Mouse (Mus musculus) MEL-GATA-1-ER (cell line): ENCODE measurements around the gene Nup93.

Source experiments
- DNase-seq: peaks from one replicate; pipeline ENCODE4 v3.0.0-alpha.2; 2012; ENCODE audit warnings: low read depth; ENCODE audit errors: extremely low read depth

Nup93 gene

DNA sequence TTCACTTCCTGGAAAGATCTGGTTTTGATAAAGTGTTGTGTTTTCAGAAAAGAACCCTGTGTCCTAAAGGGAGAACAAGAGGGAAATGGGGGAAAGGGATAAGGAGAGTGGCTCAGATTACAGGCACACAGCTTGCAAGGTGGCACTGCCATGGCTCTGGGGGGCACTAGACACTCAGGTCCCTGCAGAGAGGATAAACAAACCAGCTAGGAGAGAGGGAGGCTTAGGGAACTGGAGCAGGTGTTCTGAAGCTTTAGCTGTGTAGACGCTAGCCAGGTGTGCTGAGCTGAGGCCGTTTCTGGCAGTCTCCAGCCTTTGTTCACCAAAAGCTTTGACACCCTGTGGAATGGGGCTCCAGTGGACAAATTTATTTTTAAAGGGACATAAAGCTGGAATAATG, 99.7 kb downstream of the Nup93 start:
- DNase-seq, result no peak

DNA sequence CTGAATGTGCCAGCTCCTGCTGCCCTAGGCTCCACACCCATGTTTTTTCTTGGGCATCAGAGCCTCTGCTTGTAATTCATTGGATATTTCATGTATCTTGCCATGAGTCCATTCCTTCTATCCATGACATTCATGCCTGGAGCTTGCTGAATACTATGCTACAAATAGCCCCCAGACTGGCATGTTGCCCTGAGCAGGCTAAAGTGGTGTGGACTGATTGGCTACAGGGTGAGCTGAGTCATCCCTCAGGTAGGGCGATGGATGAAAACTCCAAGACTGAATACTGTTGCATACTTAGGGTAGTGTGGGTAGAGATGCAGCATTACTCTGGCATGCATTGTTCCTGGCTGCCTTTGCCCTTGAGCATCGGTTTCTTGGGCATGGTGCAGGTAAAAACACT, 102.9 kb downstream of the Nup93 start:
- no peak for DNase-seq

DNA sequence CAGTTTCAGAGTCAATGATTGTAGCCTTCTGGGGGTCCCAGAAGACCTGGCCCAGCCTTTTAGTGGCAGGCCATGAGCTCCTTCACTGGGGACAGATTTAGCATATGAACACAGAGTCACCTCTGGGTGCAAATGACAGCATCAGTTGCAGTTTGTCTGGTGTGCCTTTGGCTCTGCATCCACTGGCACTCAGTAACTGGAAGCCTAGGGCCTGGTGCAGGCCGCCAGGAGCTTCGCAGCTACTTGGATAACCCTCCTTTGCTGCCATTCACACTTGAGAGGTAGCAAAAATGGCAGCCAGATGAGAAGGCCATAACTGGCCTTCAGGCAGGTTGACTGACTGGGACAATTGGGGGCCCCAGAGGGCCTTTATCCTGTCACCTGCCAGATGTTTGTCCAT, 103.3 kb downstream of the Nup93 start:
- DNase-seq, result no peak

DNA sequence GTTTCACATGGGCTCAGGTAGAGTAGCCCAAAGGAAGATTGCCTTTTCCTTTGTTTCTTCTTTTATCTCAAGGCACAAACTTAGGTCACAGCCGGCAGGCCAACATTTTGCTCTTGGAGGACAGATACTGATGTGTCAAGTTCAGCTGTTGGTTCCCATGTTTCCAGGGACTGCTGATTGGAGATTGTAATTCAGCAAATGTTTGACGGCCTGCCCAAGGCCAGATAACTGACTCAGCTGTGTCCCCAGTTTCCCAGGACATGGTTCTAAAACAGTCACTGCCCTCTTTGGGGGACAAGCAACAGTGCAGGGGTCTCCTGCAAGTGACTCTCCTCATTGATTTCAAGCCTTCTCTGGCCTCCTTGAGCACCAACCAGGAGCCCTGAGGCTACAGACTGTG, 105.7 kb downstream of the Nup93 start:
- no peak for DNase-seq

DNA sequence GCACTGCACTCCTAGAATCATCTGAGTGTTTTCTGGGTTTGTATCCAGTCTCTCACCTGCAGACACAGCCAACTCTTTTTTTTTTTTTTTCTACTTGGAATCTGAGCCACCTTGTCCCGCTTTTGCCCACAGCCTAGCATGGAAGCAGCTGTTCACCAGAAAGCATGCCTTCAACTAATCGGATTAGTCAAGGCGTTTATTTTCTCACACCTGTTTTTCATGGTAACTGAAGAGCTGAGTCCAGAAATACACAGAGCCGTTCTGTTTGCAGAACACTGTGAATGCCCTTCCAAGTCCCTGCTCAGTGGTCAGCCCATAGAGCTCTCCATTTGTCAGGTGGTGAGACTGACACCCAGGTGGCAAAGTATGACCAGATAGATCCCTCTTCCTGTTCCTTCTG, 107.7 kb downstream of the Nup93 start:
- no peak for DNase-seq

DNA sequence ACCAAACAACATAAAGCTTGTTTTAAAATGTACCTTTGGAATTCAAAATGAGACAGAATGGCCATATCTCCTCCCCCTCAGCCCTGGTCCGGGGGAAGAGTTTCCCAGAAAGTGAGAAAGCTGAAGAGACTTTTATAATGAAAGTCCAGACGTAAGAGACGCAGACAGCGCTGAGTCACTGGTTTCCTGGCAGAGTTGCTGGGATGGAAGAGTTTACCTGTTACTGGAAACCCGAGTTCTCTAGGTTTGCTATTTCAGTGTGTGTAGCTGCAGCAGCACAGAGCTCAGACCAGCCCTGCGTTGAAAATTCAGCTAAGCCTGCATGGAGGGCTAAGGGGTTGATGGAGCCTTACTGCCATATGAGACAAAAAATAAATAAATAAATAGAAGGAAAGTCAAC, 108.7 kb downstream of the Nup93 start:
- no peak for DNase-seq

DNA sequence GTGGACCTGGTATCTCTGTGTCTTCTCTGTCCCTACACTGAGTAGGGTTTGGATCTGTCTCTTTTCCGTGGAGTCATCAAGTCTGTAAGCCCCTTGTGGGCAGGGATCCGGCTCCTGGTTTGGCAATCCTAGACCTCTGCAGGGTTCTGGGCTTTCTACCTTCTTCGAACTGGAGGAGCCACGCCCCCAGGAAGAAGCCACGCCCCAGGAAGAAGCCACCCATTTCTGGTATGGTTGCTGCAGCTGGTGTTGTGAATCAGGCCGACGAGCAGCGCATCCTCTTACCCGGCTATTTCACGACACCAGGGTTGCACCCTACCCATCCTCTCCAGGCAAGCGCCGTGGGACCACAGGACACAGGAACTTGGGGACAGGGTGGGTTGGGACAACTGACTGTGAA, 109.7 kb downstream of the Nup93 start:
- no peak for DNase-seq

DNA sequence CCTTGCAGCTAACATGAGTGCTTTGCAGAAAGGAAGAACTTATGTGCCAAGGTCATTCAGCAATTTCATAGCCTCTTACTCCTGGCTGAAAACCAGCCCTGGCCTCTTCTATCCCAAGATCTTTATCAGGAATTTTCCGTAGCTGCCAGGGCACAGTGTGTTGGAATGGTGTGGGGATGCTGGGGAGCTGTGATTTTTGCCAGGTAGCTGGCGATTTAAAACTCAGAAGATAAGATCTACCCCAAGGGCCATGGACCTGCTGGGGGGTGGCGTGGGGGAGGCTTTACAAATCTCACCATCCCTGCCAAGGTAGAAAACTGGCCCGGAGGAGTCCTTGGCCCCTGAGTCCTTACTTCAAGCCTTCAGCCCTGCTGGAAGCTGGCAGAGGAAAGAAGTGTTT, 111.7 kb downstream of the Nup93 start:
- no peak for DNase-seq

DNA sequence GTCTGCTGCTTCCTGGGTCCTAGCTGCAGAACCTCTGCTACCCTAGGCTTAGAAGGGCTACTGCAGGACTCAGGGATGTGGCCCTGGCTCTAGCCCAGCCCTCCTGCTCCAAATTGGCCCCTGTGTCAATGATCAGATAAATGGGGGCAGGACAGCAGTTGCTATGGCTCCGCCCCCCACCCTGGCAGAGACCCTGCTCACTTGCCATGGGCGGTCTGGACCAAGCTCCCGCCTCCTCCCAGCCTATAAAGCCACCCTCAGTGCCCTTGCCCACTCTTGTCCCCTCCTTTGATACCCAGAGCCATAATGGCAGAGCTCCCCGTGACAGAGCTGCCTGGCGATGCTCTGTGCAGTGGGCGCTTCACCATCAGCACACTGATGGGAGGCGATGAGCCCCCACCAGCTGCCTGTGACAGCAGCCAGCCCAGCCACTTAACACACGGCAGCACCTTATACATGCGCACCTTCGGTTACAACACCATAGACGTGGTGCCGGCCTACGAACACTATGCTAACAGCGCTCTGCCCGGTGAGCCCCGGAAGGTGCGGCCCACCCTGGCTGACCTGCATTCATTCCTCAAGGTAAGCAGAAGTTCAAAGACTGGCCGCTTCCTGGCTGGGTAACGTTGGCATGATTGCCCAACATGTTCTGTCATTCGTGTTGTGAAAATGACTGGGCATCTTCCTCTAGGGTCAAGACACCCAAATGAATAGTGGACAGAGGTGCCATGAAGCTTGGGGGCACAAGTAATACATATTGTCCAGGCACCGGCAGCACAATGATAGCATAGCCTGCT, 114.8 kb downstream of the Nup93 start, which contains the start of gene Slc12a3:
Gene Slc12a3, plus strand, starts transcription at position 270 of the 797 bp plus-strand sequence.
- DNase-seq, result no peak

DNA sequence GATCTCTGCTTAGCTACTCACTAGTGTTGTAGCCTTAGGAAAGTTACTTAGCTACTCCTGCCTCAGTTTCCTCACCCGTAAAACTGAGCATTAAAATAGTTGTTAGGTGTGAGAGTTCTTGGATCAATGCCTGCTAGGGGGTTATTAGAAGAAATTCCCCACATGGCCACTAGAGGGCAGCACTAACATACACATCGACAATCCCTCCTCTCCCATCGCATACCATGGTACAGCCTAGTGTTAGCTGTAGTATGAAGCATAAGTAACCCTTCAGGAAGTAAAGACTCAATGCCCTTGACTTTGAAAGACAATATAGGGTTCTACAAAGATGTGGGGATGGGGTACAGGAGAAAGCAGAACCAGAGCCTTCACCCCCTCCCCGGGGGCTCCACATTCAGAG, 116.4 kb downstream of the Nup93 start:
- DNase-seq, result peak; percentile 46

DNA sequence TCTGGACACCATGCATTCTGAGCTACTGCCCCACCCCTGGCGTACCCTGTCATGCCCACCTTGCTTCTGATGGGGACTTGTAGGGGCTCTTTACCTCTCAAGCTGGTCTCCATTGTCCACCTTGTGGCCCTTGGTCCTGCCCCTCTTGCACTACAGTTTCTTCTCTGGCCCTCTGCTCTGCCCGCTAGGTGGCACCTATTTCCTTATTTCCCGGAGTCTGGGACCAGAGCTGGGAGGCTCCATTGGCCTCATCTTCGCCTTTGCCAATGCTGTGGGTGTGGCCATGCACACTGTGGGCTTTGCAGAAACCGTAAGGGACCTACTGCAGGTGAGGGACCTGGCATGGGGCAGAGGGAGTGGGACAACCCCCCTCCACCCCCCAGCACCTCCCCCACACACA, 119.0 kb downstream of the Nup93 start:
- DNase-seq, result peak; percentile 6

DNA sequence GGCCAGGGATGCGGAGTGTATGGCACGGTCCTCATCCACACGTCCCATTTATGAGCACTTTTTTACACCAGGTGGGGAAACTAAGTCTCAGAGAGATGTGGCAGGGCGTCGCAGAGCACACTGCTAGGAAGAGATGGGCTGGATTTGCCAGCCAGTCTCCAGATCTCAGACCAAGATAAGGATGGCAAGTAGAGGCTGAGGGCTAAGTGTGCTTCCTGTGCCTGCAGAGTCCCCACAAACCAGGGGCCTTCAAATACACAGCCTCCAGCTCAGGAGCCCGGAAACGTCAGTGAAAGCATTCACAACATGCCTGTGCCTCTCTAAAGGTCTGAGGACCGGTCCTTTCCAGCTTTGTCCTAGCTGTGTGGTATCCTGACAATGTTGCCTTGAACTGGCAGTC, 123.2 kb downstream of the Nup93 start:
- no peak for DNase-seq

DNA sequence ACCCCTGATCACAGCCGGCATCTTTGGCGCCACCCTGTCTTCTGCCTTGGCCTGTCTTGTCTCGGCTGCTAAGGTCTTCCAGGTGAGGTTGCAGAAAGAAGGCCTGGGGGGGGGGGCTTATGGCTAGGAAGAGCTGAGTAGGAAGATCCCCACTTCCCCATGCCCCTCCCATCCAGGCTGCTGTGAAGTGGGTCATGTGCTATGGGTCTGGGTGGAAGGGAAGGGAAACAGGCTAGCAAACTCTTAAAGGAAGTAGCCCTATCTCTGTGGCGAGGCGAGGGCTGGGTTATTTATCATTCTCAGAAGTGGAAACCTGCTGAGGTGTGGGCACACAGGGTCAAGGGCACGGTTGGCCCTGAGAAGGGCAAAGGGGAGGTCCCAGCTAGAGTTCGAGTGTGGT, 126.4 kb downstream of the Nup93 start:
- peak; percentile 11 for DNase-seq

DNA sequence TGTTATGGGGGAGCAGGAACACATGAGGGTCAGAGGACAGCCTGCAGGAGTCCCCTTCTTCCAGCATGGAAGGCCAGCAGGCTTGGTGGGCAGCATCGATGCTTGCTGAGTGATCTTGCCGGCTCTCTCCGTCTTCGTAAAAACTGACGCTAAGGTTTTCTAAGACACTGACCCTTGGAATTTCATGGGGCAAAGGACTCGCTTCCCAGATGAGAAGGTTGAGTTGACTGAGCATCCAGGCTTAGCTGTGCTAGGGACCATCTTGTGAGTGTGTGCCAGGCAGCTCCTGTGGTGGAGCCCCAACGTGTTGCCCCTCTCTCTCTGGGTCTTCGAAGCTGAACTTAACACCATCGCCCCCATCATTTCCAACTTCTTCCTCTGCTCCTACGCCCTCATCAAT, 128.3 kb downstream of the Nup93 start:
- no peak for DNase-seq

DNA sequence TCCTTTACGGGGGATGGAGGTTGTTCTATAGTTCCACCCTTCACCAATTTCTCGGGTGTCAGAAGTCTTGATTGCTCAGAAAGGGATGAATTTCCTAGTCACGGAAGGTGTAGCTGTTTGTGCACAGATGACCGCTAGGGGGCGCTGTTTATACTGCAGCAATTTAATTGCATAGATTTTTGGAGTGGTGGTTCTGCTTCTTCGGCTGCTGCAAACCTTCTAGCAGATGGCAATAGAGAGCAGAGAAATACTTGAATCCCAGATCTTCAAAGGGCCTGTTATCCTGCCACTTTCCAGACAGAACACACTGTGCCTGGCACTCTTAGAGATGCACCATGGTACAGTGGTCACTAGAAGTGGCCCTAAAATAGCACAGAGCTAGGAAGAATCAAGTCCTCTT, 128.9 kb downstream of the Nup93 start:
- DNase-seq, result peak; percentile 36

DNA sequence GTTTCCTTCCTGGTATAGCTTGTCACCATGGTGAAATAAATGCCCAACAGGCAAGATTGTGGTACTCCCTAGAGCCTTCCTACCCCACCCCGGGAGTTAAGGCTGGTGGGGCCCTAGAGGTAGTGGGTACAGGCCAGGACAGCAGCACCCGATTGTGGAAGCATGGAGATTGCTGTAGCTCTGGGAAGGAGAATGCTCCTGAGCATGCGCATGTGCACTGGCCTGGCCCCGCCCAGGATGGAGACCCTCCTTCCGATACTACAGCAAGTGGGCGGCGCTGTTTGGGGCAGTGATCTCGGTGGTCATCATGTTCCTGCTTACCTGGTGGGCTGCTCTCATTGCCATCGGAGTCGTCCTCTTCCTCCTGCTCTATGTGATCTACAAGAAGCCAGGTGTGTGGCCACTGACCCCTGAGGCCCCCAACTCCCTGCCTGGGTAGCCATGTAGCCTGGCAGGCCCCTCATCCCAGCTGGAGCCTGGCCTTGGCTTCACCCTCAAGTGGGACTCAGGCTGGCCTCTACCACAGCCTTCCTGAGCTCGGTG, 129.5 kb downstream of the Nup93 start:
- no peak for DNase-seq

DNA sequence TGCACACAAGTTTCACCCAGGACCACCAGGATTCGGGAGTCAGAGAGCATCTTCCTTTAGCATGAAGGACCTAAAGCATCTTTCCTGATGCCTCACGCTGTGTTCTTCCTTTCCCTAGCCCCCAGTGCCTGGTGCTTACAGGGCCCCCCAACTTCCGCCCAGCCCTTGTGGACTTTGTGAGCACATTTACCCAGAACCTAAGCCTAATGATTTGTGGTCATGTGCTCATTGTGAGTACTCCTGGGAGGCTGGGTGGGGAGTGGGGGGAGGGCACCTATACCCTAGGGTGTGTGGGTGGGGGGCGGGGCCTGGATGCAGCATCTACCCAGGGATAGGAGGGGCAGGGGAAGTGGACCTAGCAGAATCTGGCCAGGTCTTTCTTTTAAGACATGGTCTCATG, 131.3 kb downstream of the Nup93 start:
- DNase-seq, result no peak

DNA sequence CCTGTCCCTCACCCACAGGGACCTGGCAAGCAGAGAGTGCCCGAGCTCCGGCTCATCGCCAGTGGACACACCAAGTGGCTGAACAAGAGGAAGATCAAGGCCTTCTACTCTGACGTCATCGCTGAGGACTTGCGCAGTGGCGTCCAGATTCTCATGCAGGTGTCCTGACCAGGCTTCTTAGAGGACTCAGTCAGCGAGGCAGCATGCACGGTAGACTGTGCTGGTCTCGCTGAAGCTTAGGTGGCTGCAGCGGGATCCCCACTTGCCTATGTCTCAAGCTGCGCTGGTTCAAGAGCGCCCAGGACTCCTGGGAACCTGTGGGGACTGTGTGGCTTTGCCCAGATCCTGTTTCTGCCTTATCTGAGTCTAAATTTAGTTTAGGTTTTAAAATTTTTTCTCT, 131.9 kb downstream of the Nup93 start:
- no peak for DNase-seq

DNA sequence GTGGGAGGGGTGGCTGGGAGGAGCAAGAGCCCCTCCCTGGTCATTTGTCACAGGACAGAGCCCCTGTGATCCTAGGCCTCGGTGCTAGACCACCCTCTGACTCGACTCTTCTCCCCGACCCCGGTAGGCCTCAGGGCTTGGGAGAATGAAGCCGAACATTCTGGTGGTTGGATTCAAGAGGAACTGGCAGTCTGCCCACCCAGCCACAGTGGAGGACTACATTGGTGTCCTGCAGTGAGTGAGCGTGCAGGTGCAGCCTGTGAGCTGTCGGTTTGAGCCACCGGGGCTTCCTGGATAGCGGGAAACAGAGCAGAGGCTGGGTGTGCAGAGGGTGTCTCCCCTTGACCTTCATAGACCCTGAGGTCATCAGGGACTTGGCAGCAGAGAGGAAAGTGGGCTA, 134.1 kb downstream of the Nup93 start:
- DNase-seq, result no peak

DNA sequence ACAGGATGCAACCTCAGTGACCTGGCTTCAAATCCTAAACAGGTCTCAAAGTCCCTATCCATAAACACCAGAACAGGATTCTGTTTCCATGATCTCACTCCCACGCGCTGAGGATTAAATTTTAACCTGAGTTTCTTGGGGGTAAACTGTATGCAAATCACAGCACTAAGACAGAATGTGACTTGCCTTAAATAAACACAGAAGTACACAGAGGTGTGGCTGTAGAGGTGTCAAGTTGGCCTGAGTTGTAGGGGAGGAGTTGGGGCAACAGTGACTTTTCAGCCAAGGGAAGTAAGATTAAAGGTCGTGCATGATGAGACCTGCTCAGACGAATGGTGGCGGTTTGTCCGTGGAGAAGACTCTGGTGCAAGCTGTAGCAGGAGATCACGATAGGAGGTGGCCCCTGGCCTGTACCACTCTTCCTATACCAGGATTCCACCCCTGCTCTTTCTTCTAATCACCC, 139.7 kb downstream of the Nup93 start:
- DNase-seq, result no peak

DNA sequence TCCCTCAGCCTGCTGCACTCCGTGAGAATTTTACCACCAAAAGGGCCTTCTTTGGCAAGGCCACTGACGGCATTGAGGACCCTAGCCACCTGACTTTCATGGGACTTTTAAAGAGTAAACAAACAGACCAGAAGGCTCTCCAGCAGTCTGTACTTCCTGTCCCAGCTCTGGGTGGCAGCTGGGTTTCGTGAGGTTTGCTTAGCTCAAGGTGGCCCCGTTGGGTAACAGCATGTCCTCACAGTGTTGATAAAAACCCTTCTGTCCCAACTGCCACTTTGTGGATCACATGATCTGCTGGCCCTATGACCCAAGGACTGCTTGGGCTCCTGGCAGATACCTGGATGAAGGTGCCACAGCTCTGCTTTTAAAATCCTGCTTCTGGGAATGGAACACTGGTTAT, 140.2 kb downstream of the Nup93 start:
- DNase-seq, result no peak

DNA sequence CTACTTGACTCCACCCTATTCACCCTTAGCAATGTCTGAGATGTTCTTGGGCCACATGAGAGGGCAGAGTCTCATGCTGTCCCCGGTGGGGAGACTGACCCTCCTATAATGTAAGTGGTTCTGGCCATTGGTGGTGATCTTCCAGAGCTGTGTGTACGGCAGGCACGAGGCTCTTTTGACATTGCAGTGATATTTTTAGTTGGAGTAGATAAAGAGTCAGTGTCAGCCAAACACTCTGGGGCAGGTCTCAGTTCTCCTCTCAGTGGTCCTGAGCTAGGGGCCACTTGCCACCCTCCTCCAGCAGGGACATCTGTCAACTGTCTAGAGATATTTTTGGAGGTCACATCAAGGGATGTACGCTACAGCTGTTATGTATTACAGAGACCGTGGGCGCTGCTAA, 142.9 kb downstream of the Nup93 start:
- no peak for DNase-seq

DNA sequence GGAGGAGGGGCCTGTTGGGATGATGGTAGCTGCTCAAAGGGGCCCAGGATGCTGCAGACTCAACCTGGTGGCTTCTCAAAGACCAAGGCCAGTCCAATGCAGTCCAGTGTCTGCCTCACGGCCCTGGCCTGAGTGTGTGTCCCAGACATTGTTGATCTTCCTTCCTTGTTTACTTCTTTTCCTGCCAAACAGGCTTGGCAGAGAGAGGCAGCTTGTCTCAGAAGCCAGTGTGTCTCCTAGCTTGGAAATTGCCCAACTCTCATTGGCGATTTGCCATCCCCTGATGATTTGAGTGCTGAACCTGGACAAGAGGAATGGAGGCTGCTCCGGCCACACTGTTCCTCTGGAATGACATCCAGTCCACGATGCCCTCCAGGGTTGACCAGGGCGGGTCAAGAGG, 144.2 kb downstream of the Nup93 start:
- DNase-seq, result no peak
